Mouse (Mus musculus) lung, postnatal 36 days (tissue): Measurements from ENCODE around the gene Dnm1.

Experiments used
- DNase-seq: peaks from one replicate; pipeline ENCODE4 v3.0.0; 2022; ENCODE audit warnings: mixed read lengths

Gene Dnm1

GRCm38 (mm10) chr2:32361437-32361836 is 8.3 kb upstream of the Dnm1 start:
- peak; percentile 89 for DNase-seq

- peak; percentile 80 for DNase-seq
These were observed 7.6 kb upstream of the Dnm1 start for GRCm38 (mm10) chr2:32360741-32361140.

DNA sequence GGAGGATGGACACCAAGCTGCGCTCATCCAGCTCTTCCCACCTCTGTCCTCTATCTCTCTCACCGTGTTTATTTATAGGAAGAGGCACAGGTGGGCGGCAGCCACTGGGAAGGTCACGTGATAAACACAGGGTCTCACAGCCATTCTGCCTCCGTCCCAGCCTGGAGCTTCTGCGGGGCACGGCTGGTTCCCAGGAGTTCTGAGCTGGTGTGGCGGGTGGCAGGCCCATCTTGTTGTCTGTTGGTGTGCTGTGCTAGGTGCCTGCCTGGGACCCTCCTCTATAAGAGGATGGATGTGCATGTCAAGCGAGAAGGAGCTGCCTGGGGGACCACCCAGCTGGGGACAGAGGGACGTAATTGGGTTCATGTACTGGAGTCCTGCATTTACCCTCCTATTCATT is 5.2 kb upstream of the Dnm1 start:
- no peak for DNase-seq

DNA sequence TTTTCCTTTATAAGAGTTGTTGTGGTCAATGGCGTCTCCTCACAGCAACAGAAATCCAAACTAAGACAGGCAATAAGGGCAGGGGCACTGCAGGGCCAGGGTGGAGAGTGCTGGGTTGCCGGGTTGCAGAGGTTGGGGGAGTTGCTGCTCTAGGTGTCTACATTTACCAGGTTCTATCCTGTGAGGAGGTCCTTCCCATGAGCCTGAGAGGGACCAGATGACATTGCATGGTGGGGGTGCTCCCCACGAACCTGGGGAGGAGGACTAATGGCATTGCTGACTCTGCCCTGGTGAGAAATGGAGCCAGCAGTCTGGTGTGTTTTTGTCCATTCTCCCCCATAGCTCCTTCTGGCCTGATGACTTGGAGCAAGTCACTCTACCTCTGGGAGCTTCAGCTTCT is 4.6 kb upstream of the Dnm1 start:
- no peak for DNase-seq

DNA sequence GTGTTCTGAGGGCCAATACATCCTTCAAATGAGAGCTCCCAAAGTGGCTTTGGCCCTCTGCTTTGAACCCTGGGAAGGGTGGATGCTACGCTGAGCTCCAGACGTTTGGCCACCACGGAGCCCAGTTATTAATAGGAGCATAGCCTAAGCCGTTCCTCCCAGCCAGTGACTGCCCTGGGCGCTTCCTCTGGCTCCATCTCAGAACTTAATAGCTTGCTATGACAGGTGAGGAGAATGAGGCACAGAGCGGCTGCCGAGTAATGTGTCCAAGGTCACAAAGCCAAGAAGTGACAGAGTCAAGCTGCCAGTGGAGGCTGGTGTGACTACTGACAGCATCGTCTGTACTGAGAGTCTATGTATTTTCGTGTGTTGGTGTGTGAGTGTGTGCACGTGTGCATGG is 3.1 kb upstream of the Dnm1 start:
- no peak for DNase-seq

GRCm38 (mm10) chr2:32354336-32354895 is 1.3 kb upstream of the Dnm1 start:
- no peak for DNase-seq

DNA sequence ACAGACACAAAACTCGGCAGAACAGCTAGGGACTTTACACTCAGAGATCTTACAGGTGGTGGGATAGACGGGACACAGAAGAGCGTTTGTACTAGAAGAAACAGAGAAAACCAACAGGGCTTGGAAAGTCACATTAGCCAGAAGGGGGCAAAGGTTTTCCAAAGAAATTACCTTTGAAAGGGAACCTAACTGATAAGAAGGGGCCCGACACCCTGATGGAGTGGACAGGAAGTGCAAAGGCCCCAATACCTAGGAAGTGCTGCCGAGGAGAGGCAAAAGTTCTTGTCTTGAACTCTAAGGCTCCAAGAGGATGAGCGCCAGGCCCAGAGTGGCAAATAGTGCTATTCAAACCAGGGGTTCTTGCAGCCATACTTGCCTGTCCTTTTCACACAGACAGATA is 698 bp upstream of the Dnm1 start:
- no peak for DNase-seq

GRCm38 (mm10) chr2:32352151-32353006 is 759 bp downstream of the Dnm1 start, which contains the start of gene Ciz1:
Ciz1 (plus strand) TSS chr2:32352327.
- no peak for DNase-seq

GRCm38 (mm10) chr2:32351471-32351961 is 1.6 kb downstream of the Dnm1 start:
- DNase-seq: no peak

DNA sequence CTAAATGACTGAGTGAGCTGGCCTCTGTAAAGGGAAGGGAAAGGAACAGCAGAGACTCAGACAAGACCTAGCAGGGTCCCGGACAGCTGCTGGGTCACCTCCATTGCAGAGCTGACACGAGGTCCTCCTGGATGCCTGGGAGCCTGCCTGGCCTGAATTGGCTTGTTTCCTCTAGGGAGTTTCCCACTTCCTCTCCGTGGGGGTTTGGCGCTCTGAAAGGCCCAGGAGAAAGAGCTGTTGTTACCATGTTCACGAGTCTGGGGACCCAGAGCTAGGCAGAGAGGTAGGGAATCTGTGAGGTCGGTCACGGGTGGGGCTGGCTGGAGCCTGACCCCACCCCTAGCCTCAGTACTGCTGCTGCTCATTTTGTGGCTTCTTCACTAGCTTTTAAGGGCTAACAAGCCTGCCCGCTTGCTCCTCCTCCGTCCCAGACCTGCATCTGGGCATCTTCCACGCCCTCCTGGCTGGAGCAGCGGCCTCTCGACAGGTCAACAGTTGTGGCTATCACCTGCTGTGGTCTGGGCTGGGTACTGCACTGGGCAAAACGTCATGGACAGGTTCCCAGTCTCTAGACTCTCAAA is 2.6 kb downstream of the Dnm1 start:
- no peak for DNase-seq

DNA sequence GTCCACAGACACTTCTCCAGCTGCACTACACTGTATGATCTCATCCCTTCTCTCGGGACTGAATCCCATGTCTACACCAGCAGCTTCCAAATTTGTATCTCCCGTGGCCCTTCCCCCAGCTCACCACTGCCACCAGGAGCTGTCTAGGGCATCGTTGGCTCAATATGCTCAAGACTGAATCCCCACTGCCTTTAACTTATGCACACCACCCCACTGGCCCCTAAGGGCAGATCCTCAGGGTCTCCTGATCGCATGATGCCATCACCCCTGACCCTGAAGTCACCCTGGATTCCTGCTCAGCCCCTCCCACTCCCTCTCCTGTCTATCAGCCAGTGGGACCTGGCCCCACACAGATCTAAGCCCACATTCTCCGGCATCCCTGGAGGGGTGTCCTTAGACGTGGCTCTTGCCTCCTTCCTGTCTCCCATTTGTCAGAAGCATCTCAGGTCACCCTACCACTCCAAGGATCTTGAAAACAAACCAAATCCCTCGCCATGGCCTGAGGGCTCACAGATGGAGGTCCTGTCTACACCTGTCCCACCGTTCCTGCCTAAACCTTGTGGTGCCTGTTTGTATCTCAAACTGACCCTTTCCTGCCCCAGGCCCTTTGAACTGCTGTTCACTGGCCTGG is 3.4 kb downstream of the Dnm1 start:
- no peak for DNase-seq

DNA sequence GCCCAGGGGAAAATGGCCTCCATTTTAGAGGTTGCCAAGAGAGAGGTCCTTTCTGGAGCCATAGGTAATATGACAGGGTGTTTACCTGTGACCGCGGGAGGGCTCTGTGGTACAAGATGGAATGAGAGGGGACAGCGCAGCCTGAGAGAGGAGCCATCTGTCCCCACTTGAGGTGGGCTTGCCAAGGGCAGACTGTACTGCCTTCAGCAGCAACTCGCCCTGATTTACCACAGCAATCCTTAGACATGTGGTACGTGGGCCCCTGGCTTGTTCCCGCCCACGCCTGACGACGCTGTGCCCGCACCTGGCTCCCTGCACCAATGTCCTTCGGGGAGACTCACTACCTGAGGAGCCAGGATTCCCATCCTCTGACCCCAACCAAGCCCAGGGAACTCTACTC is 4.8 kb downstream of the Dnm1 start:
- no peak for DNase-seq

DNA sequence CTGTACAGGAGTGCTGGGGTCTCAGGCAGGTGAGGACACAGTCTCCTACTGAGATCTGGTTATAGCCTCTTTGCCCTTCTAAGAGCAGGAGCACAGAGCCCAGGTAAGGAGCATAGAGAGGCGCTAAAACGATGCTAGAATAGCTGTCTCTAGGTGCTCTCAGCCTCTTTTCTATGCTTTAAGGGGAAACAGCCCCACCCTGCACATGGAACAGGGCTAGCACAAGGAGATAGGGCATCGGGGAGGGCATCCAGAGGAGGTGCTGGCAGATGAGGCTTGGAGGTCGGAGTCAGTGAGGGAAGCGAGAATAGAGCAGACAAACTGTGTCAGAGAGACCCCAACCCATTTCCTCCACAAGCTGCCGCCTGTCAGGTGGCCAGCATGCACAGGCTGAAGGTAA is 6.1 kb downstream of the Dnm1 start:
- no peak for DNase-seq

- no peak for DNase-seq
These were observed 8.4 kb downstream of the Dnm1 start for GRCm38 (mm10) chr2:32344598-32345321.

GRCm38 (mm10) chr2:32344056-32344455 is 9.1 kb downstream of the Dnm1 start:
- DNase-seq: no peak

DNA sequence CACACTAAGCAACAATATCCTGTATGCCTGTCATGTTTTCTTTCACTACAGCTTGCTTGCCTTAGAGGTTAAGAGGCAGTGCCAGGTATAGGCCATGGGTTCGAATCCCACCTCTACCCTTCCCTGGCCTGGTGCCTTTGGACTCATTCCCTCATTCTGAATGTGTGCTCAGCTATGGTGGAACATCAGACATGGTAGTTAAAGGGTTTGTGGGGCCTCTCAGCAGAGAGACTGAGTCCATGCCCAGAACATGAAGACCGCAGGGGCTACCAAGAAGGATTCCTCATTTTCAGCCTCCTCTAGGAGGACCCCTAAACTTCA is 9.8 kb downstream of the Dnm1 start:
- DNase-seq: no peak

DNA sequence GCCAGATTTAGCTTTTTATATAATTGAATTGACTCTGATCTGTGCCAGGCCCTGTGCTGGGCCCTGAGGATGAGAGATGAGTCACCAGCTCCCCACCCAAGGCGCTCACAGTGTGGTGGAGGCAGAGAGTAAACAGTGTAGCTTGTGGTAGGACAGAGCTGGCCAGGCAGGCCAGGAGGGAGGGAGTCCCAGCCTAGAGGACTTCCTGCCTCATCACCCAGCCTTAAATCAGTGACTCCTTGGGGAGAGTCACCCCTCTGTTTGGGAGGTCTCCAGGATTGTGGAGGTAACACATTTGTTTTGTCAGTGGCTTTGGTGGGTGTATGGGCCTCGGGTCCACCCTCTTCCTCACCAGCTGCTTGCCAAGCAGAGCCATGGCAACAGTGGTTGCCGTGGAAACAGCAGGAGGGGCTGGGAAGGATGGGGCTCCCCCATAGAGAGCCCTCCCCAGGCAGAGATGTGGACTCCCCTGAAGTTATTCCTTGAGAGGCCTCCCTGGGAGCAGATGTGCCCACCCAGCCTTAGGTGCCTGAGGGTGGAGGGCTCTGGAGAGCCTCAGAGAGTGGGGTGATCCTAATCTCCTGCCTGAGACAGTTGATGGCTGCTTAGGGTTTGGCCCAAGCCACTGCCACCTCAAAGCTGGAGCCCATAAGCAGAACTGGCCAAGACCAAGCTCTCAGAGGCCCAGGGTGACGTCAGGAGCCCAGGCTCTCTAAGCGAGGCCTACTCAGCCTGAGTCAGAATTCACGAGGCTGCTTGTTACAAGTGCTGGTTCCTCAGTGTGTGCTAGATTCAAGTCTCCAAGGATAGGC is 10.4 kb downstream of the Dnm1 start:
- peak; percentile 35 for DNase-seq

GRCm38 (mm10) chr2:32342039-32342438 is 11.1 kb downstream of the Dnm1 start:
- DNase-seq: no peak

GRCm38 (mm10) chr2:32341634-32341939 is 11.6 kb downstream of the Dnm1 start:
- DNase-seq: no peak

- no peak for DNase-seq
These were observed 12.1 kb downstream of the Dnm1 start for GRCm38 (mm10) chr2:32340836-32341633.

DNA sequence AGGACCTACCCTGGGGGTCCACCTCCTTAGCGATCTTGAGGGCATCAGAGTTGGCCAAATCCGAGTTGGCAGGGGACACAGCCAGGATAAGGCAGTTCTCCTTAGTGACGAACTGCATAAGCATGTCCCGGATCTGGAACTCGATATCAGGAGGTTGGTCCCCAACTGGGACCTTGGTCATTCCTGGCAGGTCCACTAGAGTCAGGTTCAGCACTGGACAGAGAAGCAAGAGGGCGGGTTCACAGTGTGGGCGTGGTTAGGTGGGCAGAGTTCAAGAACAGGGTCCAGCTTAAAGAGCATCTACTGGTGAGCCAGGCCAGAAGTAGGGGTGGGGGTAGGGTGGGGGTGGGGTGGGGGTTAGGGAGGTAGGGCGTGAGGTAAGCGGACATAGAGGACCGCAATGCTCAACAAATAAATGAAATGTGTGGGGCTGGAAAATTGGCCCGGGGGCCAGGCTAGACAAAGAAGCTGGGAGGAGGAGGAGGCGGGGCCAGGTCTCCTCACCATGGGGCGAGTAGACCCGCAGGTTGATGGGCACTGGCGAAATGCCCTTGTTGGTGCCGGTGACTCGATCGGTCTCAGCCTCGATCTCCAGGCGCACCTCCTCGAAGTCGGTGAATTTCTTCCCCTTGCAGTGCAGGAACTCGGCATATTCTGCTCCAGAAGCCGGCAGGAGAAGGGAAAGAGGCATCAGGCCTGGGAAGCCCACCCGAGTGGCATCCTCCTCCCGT is 13.1 kb downstream of the Dnm1 start:
- no peak for DNase-seq
